Mouse (Mus musculus) CH12.LX (cell line): ENCODE measurements around the gene Rcan1.
A peak's percentile ranks its signal among the peaks of the same experiment; 100 is the strongest.

Experiments used
- CHD1 ChIP-seq: IDR thresholded peaks from 2 replicates; pipeline ENCODE4 v1.6.1; 2012; ENCODE audit warnings: low read depth, low read length, improper control_type of control experiment, inconsistent platforms
- CTCF ChIP-seq, 2 experiments: IDR thresholded peaks in 1 of 2; conservative IDR thresholded peaks in 1 of 2; 2 replicates each; pipeline ENCODE4 v1.5.1; 2011 to 2012; ENCODE audit warnings: low read depth in 2 of 2, low read length in 2 of 2, improper control_type of control experiment in 1 of 2, inconsistent platforms in 1 of 2, mild to moderate bottlenecking in 1 of 2, moderate library complexity in 1 of 2
- JUN ChIP-seq: IDR thresholded peaks from 2 replicates; pipeline ENCODE4 v1.6.1; 2011; ENCODE audit warnings: low read depth, mild to moderate bottlenecking, low read length, improper control_type of control experiment, moderate library complexity; ENCODE audit not compliant: insufficient read depth
- KAT2A ChIP-seq: IDR thresholded peaks from 2 replicates; pipeline ENCODE4 v1.6.1; 2012; ENCODE audit warnings: low read length, improper control_type of control experiment, inconsistent platforms; ENCODE audit not compliant: insufficient replicate concordance
- NRF1 ChIP-seq: IDR thresholded peaks from 2 replicates; pipeline ENCODE4 v1.6.1; 2014; ENCODE audit warnings: low read depth, mild to moderate bottlenecking, inconsistent platforms, low read length, improper control_type of control experiment, moderate library complexity
- POLR2A ChIP-seq: IDR thresholded peaks from 2 replicates; pipeline ENCODE4 v1.6.1; 2011; ENCODE audit warnings: low read depth, mild to moderate bottlenecking, improper control_type of control experiment, low read length
- RAD21 ChIP-seq: IDR thresholded peaks from 2 replicates; pipeline ENCODE4 v1.6.1; 2011; ENCODE audit warnings: low read depth, mild to moderate bottlenecking, low read length, improper control_type of control experiment, moderate library complexity
- SMC3 ChIP-seq: IDR thresholded peaks from 2 replicates; pipeline ENCODE4 v1.6.1; 2011; ENCODE audit warnings: low read depth, low read length, improper control_type of control experiment
- USF1 ChIP-seq: IDR thresholded peaks from 2 replicates; pipeline ENCODE4 v1.6.1; 2014; ENCODE audit warnings: low read depth, mild to moderate bottlenecking, inconsistent platforms, low read length, improper control_type of control experiment
- ZC3H11A ChIP-seq: IDR thresholded peaks from 2 replicates; pipeline ENCODE4 v1.6.1; 2012; ENCODE audit warnings: low read depth, mild to moderate bottlenecking, inconsistent platforms, low read length, improper control_type of control experiment
- ZKSCAN1 ChIP-seq: IDR thresholded peaks from 2 replicates; pipeline ENCODE4 v1.6.1; 2012; ENCODE audit warnings: low read depth, inconsistent platforms, low read length, improper control_type of control experiment, borderline replicate concordance

DNA sequence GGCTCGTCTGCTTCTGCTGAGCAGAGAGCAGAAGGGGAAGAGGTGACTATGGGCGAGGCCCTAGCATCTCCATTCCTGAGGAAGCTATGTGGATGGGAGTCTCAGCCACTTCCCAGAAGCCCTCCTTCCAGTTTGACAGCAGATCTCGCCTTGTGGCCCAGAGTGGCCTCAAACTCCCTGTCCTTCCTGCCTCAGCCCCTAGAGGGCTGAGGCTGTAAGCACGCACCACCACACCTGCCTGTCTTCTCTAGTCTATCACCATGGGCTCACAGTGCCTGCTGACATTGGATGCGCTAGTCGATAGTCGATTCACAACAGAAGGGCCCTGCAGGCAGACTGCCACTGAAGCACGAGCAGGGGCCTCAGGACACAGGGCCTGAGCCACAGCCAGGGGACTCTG, 18.1 kb downstream of the Rcan1 start:
- no peak for TF ChIP-seq ZKSCAN1
- no peak for TF ChIP-seq POLR2A
- TF ChIP-seq RAD21: peak; percentile 20
- TF ChIP-seq CTCF (conservative IDR thresholded peaks at IDR 0.05 in 1 of 2, IDR thresholded peaks at IDR 0.05 in 1 of 2; ENCODE audit: low read depth in 2 of 2, low read length in 2 of 2): peak; percentile 29 to 66; a peak in 2 of 4 replicates
- TF ChIP-seq CHD1: no peak
- no peak for TF ChIP-seq USF1
- TF ChIP-seq ZC3H11A: no peak
- no peak for TF ChIP-seq NRF1
- no peak for TF ChIP-seq JUN
- TF ChIP-seq KAT2A: no peak
- peak; percentile 42 for TF ChIP-seq SMC3
